Mouse (Mus musculus): ENCODE measurements at regions not wholly inside any gene's neighbourhood (a gene's known extent, or its start where the extent isn't known, plus 50 kb on each side); places are given as distances from the start of the nearest gene placed in this dataset.
A peak's percentile ranks its signal among the peaks of the same experiment; 100 is the strongest.

DNA sequence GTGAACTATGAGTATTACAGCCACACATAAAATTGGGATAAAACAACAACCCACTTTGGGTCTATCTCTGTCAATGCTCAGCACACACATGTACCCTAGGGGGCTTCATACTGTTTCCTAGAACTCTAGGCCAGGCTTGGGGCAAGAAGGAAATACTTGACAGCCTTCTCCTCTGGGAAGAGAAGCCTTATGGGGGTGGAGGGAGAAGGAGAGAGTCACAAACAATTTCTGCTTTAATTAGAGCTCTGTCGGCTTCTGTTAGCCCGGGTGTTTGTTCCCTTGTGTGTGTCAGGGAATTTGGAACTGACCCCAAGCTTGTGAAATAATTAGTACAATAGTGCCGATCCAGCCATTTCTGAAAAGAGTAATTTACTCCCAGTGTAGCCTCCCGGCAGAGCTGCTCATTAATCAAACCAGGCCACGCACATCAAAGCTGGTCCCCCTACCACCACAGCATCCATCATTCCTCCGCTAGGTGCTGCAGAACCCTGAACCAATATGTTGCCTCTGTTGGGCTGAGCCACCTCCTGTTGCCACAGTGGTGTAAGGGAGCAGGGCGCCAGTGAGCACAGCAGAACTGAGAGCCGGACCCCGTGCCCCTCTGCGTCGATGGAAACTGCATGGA lies 307.3 kb downstream of the Tmem114 start:
- DNase-seq, result no peak

DNA sequence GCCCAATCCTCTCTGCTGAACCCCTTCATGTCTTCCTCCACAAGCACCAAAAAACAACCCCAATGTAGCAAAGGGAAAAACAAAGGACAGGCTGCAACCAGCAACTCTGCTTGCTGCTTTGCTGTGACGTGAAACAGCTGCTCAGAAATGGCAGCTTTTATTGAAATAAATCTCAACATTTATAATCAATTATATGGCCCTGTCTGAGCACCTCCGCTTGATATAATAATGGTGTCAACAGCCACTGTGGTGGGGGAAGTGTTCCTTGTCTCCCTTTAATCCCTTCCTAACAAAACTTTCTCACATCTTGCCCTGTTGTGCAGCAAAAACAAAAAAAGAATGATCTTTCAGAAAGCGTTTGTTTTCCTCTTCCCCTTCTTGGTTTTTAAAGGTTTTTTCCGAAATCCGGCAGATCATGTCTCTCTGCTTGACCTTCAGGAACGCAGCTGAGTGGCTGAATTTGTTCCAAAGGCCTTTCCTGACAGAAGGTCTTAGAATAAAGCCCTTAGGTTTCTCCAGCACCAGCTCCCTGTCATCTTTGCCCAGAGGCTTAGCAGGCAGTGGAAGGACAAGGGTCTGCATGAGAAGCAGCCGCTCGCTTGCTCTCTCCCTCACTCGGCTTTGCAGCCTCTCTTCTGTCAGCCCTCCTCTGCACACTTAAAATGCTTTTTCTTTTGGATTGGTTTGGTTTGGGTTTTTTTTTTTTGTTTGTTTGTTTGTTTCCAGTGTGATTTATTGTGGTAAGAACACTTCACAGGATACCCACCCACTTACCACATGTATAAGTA lies 313.4 kb downstream of the Tmem114 start:
- DNase-seq, result no peak

DNA sequence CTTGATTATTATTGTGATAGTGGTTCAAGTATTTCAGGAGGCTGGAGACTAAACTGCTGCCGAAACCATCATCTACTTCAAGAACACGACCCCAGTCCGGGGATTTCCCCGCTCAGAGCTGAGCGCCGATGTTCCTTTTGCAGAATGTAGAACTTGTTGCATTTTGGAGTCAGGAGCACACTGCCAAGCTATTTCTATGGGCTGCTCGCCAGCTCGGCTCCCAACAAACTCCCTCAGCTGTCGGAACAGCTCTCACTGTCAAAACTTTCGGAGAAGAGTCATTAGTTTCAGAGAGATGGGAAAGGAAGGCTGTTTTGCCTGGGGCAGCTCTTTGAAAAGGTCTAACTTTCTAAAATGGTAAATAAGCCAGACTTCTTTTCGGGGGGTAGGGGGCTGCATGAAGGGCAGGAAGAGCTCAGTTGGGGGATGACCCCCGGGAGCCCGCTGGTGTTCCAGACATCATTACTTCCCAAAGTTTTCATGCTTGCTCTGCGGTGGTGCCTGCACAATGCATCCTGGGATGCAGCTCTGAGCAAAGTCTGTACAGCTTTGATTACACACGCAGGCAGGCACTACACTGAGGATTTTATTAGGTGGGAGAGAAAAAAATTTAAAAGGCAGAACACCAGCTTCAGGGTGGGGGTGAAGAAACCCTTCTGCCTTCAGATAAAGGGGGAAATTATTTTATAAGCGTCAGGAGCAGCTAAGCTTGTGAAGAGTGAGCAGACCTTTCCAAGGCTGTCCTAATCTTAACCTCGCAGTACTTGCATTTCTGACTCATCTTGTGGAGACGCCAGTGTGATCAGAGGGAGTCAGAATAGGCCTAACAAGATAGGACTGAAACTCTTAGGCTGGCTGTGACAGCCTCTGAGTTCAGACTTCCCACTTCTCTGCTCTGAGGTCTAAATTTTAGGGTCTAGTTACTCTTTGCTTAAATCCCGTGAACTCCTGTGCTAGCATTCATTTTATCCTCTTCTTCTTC lies 316.5 kb downstream of the Tmem114 start:
- DNase-seq, result peak in 1 of 2 experiments; percentile 4

DNA sequence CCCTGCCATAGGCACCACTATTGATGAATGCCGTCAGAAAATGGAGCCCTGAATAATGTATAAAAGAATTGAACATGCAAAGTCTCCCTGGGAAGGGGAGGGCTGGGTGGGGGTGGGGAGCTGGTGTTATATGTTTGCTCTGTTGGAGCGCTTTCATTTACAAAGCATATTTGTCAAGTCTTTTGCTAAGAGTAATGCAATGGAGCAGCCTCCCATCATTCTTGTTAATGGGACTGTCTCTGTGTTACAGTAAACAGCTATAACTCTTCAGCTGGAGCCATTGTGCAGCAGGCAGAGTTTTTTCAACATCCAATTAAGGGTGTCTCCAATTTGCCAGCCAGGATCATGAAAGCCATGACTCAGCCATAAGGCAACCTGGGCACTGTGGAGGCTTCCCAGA lies 345.9 kb downstream of the Tmem114 start:
- no peak for DNase-seq

DNA sequence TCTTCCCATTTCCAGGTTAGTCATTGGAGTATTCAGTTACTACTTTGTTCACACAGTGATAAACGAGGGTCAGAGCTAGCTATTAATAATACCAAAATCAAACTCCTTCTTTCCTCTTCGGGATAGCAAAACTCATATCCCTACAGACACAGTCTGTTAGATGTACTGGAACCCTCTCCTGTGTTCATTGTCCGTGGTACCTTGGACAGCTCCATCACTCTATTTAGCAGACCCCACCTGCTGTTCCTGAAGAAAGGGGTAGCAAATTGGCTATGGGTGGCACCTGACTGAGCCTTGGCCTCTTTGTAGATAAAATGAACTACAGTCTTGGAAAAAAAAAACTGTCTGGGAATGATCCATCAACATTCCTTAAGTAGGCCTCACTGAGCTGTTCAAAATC lies 346.5 kb downstream of the Tmem114 start:
- no peak for DNase-seq

DNA sequence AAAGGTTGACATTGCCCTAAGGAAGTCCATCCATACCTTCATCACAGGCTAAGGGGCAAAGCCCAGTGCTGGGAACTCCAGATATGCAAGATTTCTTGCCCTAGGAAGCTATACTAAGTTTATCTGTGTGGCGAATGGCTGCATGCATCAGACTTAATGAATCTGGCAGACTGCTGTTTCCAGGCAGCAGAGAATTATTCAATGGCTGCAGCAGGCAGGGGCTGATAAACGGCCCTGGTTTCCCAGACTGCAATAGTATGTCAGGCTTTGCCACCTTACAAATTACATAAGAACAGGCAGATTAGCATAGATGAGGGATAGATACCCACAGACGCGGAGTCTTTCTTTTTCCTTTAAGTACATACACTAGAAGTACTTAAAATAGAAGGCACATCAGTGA lies 350.2 kb downstream of the Tmem114 start:
- no peak for DNase-seq

DNA sequence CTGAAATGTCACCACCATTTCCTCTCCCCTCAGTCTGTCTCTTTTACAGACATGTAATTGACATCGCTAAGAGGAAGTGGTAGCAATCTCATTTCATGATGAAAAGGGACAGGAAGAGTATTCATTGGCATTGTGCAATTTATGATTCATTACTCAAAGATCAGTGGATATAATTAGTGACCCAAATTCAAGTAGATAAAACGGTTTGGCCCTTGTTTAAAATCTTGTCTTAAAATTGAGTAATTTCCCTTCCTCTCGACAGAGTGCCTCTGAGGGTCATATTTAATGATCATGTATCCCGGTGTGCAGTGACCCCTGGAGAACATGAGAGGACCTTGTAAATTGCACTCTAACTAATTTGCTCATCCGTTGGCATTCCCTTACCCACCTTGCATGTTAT lies 371.0 kb downstream of the Tmem114 start:
- DNase-seq, result no peak

DNA sequence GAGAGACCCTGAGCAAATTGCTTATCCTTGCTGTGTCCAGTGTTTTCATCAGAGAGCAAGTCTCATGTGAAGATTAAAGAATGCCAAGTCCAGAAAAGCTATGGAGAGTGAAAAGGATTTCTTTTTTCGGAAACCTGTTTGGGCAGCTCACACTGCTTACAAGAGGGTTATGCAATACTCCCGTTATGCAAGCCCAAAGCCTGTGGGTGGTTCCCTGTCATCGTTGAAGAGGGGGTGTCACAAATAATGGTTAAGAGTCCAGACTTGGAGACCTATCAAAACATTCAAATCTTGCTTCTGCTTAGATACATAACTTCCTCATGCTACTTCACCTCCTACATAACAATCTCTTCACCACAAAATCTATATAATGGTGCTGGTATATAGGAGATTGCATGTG lies 416.0 kb downstream of the Tmem114 start:
- no peak for DNase-seq

DNA sequence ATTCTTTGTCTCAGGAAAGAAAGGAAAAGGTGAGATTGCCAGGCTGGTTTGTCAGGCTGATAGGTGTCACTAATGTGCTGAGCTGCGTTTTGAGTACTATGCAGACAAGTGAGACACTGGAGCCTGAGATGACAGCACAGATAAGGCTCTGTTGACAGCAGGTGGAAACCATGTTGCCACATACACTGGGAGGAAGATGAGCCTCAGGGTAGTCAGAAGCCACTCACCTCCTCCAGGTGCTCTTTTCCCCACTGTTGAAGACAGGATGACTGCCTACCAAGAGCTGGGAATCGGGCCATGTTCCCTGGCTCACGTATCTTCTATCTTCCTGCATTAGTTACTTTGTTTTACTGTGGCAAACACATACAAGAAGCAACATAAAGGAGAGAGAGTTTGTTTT lies 418.3 kb downstream of the Tmem114 start:
- DNase-seq, result no peak

DNA sequence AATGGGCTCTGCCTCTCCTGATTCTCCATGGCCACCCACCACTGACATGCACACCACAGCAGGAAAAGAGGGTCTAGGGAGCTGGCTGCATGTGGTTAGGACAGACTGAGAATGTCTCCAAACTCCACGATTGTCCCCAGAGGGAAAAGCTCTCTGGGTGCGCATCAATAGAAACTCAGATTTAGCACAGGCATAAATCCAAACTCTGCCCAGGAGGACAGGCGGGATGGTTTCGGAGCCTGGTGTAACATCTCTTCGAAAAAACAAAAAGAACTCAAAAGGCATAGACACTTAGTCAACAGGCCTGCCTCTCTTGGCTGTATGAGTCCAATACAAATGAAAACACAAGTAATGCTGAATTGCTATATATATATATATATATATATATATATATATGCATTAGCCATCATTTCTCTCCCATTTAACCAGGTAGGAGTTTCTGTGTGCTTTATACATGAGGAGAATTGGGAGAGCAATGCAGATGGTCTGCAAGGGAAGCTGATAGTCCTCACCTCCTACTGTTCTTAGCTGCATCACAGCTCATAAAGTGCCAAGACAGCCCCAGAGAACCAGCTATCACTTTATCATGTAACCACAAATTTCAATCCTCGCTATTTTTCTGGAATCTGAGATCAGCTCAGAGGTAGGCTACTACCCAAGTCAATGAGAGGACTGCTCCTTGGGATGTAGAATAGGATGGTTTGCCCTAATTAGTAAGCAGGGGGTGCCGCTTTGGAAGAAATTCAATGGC lies 422.4 kb downstream of the Tmem114 start:
- DNase-seq, result no peak

DNA sequence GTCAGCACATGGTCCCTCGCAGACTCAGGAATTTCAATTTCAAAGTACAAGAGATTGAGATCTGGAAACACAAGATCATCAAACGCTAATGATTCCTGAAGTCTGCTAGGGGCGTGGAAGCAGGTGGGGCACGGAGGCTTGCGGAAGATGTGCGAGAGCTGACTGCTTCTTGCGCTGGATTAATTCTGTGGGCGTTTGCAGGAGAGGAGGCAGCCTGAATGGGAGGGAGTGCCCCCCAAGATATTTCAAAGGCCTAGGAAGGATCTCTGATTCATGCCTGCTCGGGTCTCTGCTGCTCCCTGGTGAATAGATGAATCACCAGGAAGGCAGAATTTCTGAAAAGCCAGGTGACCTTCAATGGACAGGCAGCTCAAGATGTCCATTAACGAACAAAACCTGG lies 442.1 kb downstream of the Tmem114 start:
- no peak for DNase-seq

DNA sequence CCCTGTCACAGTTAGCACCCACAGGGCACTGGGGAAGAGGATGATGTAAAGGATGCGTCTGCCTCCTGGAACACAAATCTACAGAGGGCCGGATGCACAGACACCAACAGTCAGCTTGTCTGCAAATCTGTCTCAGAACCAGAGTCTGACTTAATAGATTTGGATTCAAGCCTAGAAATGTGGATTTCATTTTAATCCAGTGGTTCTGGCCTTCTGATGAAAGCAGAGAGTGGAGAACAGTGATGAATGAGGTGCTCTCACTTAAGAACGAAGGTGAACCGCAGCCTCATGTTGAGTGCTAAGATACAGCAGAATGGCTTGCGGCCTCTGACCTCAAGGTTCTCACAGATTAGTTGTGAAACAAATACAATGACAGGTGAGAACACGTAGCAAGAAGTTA lies 446.5 kb downstream of the Tmem114 start:
- no peak for DNase-seq

DNA sequence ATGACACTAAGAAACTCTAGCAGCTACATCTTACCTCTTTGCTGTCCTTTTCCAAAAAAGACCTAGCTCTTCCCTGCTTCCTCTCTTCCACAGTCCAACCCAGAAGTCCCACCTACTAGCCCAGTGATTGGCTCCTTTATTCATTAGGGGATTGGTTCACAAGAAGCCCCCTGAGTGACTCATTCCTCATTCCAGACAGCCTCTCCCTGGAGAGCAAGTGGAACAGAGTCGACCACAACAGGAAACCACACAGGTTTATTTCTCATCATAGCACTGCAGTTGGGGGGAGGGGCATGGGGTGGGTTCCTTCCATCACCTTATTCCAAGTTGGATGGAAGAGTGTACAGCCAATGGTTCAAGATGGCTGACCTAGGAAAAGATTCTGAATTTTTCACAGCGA lies 473.3 kb downstream of the Tmem114 start:
- no peak for DNase-seq

DNA sequence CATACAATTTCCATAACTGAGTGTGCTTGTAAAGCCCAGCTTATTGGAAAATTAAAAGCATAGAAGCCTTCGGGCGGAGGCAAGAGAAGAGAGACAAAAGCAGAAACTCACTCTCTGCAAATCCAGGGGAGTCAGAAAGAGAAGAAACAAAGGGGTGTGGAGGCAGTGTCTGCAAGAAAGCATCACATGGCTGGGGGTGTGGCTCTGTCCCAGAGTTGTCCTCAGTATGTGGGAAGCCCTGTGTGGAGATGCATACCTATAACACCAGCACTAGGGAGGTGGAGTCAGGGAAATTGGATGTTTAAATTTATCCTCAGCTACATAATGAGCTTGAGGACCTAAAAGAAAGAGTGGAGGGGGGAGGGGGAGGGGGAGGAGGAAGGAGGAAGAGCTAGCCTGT lies 482.6 kb downstream of the Tmem114 start:
- DNase-seq, result no peak

DNA sequence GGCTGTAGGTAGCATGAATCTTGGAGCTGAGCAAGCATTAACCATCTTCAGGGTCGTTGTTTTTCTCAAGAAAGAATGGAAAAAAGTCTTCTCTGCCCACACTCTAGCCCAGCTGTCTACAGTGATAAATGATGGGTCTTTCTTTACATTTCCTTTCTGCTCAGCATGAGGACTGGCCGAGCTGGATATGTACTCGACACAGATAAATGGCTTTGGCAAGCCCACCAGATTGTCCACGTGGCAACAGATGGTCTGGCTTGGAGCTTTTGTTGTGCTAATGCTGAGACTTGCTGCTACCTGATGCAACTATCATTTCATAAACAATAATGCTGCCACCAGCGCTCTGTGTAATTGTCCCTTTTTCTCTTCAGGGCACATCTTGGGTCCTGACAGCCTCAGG lies 487.8 kb downstream of the Tmem114 start:
- DNase-seq, result peak; percentile 29 to 39

DNA sequence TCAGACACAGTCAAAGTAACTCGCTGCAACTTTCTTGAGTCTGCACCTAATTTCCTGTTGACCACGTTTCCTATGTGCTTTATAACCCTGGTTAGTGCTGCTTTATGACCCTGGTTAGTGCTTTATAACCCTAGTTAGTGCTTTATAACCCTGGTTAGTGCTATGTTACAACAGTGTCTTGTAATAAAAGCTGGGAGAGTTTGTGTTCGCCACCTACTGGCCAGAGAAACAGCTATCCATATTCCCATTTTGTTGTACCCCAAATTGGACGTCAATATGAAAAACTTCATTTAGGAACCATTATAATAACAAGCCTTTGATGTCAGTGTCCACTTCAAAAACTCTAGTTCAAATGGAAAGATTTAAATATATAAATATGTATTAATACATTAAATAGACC lies 492.6 kb downstream of the Tmem114 start:
- peak; percentile 6 to 17 for DNase-seq

DNA sequence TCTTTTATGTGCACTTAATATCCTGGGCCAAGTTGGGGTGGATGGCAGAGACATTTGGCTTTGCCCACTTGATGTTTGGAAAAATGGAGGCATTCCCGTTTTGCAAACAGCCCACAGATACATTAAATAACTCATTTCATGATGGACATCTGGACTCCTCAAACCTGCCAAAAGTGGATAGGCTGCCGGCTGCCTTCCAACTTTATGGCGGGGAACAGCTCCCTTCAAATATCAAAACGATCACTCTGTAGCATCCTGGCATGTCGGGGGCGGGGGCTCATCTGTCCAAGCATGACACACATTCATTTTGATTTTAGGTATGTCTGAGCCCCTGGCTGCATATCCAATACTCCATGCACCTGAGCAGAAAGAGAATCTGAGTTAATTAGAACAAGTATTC lies 493.3 kb downstream of the Tmem114 start:
- no peak for DNase-seq

DNA sequence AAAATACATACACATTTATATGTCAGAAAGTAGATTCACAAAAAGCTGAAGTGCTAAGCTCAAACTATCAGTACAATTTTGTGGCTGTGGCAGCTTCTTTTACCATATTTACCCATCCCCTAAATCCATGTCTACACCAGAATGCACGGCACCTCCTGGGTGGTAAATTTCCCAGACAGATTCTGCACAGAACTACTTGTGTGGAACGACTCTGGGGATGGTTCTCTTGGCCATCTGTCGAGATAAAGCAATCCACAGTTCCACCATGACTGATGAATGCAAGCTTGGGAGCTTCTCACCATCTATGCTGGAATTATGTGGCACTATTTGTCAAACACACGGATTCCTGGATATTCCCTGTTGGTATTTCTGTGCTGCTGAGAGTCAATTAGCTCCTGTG lies 495.8 kb downstream of the Tmem114 start:
- DNase-seq, result no peak

DNA sequence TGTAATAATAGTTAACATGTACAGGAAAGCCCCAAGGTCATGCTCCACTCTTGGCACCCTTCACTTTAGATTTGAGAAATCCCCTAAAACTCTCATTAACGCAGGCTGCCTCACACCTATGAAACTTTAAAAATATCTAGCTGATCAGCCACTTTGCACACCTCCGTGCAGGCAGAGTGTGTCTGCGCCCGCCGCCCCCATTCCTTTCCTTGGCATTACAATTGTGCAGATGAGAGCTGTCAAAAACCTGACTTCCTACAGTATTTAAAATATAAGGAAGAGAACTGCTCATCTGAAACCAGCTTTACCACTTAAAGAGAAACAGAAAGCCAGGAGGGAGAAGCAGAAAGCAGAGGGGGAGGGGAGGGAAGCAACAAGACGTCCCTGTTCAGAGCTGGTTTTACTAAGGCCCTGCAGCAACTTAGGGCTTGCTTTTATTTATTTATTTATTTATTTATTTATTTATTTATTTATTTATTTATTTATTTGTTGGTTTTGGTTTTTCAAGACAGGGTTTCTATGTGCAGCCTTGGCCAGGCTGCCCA lies 496.5 kb downstream of the Tmem114 start:
- no peak for DNase-seq

DNA sequence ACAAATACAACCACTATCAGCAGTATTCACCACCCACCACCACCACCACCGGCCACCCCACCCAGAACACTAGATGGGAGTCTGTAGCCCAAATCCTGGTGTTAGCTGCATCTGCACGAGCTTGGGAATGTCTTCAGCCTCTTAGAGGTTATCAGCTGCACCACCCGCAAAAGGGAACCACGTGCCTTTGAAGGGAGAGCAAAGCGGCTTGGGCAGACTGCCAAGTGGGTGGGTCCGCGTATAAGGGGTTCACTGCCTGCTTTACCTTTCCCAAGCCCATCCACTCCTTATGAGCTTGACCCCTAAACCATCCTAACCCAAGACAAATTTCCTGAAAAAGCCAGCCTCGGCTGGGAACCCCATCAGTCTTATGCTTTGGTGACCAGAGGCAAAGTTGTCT lies 497.2 kb downstream of the Tmem114 start:
- no peak for DNase-seq

DNA sequence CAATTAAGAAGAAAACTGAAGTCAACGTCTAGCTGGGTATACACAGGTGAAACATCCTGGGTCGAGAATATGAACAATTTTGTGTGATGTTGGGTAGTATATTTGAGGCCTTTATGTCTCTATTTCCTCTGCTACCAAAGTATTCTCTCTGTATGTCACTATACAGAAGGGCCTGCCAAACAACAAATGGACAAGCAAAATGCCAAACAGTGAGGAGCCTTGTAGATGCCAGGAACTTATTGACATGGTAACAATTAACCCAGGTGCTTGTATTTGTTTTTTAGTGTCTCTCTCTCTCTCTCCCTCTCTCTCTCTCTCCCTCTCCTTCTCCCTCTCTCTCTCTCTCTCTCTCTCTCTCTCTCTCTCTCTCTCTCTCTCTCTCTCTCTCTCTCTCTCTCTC lies 529.1 kb downstream of the Tmem114 start:
- DNase-seq, result no peak

DNA sequence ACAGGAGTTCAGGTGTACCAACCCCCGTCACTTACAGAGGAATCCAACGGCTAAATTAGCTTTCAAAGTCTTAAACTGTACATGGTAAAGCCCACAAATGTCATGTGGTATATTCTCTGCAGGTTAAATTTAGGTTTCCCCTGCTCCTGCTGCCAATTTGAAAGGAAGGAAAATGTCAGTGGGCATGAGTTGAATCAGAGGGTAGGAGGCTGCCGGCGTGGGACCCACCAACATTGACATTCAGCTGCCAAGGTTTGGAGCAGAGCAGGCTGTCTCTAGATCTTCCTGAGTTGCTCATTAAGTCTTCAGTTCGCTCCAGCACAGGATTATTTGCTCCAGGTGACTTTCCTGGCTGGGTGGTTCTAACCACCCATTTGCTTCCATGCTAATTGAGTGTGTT lies 532.1 kb downstream of the Tmem114 start:
- DNase-seq, result no peak

DNA sequence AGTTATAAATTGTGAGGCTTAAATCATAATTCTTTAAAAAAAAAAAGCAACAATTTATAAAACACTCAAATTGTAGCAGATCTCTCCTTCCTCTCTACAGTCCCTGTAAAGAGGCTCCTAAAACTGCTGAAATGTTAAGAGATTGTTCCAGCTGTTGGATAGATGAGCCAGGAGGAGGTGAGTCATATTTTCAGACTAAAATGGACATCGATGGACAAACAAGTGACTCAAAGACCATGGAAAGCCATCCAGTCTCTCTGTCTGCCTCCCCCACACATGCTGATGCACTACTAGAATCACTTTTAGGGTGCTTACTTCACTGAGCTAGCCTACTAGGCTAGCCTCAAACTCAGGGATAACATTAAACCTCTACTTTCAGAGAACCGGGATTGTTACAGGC lies 561.5 kb downstream of the Tmem114 start:
- no peak for DNase-seq
